In the genomic region with DNA sequence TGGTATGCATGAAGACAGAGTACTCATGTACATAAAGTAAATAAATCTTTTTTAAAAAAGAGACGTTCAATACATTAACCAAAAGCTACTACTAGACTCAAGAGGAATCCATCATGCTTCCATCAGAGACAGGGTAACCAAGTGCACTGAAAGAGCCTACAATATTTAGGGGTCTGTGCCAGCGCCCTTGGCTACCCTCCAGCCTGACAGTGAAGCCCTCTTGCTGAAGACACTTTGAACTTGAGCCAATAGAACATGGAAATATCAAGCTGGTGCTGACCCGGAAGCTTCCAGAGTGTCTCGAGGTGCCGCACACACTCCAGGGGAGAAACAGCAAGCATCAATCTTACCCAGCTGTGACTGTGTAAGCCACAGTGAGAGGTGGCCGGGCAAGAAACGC, we compare ENCODE assay signal across 20 mouse cellular contexts.
"Had no signal": no experiment of that assay in that cellular context is flagged by ENCODE, and none has a peak within 500 bp of the region (broad histone marks: within the 10 kb centered on the region; RNA-seq: fewer than 3 reads in every experiment).

No protein-coding gene starts in this region.

- H3K27me3 ChIP-seq: limb, embryonic 12.5 days; limb, embryonic 15.5 days; lung, embryonic 15.5 days; megakaryocyte, embryonic 14.5 days; midbrain, embryonic 13.5 days; neural tube, embryonic 13.5 days had no signal

- H3K9me3 ChIP-seq: limb, embryonic 12.5 days; limb, embryonic 15.5 days; lung, embryonic 15.5 days; megakaryocyte, embryonic 14.5 days; midbrain, embryonic 10.5 days; midbrain, embryonic 13.5 days; neural tube, embryonic 13.5 days had no signal

- H3K9ac ChIP-seq: limb, embryonic 12.5 days; limb, embryonic 15.5 days; liver, embryonic 14.5 days; liver, postnatal 0 days; lung, embryonic 15.5 days; midbrain, embryonic 13.5 days; neural tube, embryonic 13.5 days had no signal

- H3K4me3 ChIP-seq: layer of hippocampus, adult 2 months; limb, embryonic 12.5 days; limb, embryonic 15.5 days; lung, embryonic 15.5 days; megakaryocyte, embryonic 14.5 days; midbrain, embryonic 10.5 days; midbrain, embryonic 13.5 days; myocyte; neural tube, embryonic 13.5 days had no signal

- H3K4me1 ChIP-seq: limb, embryonic 12.5 days; limb, embryonic 15.5 days; lung, embryonic 15.5 days; midbrain, embryonic 10.5 days had no signal

- H3K27ac ChIP-seq: layer of hippocampus, adult 2 months; limb, embryonic 12.5 days; limb, embryonic 15.5 days; liver, embryonic 14.5 days; lung, embryonic 15.5 days; midbrain, embryonic 10.5 days; midbrain, embryonic 13.5 days; neural tube, embryonic 13.5 days; stomach, postnatal 0 days had no signal

- DNase-seq: kidney, adult 9 months; kidney, postnatal 25 days; layer of hippocampus, adult 9-11 months; liver, postnatal 0 days; lung, postnatal 36 days; retina, postnatal 1 day; thymus, adult 2 months; thymus, postnatal 14 days; thymus, postnatal 4 days had no signal
